Mouse (Mus musculus): ENCODE measurements around the gene Tjp1. TPM values are rescaled to one million over a fixed set of nuclear protein-coding genes. Genes with fewer than 3 reads are reported as not detected.

Gene Tjp1
- total and polyA plus RNA-seq, 2 experiments, result 6.4 to 19.1 TPM

DNA sequence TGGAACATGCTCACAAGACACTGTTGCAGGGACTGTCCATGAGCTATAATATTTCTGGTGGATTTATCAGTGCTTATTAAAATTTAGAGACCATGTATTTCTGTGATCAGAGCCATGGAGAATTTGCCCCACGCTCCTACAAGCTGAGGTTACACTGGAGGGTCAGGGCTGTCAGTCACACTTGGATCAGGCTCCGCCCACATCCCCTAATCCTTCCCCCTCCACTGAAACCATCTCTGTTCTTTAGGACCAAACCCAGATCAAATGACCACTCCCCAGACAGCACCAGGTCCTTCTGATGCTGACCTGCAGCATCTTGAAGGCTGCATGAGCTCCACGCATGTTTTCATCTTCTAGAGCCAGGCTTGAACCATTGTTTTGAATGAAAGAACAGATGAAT is 111.1 kb downstream of the Tjp1 start:
- H3K4me3 ChIP-seq (ENCODE audit: insufficient read depth, low read depth, low read length), result no peak overlapping the region
- no peak overlapping the region for H3K27ac ChIP-seq (replicated peaks; ENCODE audit: insufficient read depth, low read depth, low read length)
- H3K4me1 ChIP-seq (ENCODE audit: control insufficient read depth, insufficient read depth, low read length), result no peaks in the 10 kb centered on the region
- no peaks in the 10 kb centered on the region for H3K79me2 ChIP-seq (ENCODE audit: control insufficient read depth, insufficient read depth, low read length)
- WGBS, result 92% methylated on average over 3 of the region's 3 CpGs
- no peaks in the 10 kb centered on the region for H3K27me3 ChIP-seq (ENCODE audit: control insufficient read depth, insufficient read depth, low read length)
- no peak overlapping the region for H3K9ac ChIP-seq (ENCODE audit: low read depth, low read length)
- H3K36me3 ChIP-seq (ENCODE audit: control insufficient read depth, insufficient read depth, low read length), result no peaks in the 10 kb centered on the region
- no peak for DNase-seq (ENCODE audit: extremely low read depth, low read depth, low spot score)
- no peak for TF ChIP-seq POLR2A (IDR thresholded peaks at IDR 0.05; ENCODE audit: extremely low read depth, insufficient read depth, low read length)
- no peak for TF ChIP-seq CTCF (IDR thresholded peaks at IDR 0.05; ENCODE audit: low read depth, low read length)

DNA sequence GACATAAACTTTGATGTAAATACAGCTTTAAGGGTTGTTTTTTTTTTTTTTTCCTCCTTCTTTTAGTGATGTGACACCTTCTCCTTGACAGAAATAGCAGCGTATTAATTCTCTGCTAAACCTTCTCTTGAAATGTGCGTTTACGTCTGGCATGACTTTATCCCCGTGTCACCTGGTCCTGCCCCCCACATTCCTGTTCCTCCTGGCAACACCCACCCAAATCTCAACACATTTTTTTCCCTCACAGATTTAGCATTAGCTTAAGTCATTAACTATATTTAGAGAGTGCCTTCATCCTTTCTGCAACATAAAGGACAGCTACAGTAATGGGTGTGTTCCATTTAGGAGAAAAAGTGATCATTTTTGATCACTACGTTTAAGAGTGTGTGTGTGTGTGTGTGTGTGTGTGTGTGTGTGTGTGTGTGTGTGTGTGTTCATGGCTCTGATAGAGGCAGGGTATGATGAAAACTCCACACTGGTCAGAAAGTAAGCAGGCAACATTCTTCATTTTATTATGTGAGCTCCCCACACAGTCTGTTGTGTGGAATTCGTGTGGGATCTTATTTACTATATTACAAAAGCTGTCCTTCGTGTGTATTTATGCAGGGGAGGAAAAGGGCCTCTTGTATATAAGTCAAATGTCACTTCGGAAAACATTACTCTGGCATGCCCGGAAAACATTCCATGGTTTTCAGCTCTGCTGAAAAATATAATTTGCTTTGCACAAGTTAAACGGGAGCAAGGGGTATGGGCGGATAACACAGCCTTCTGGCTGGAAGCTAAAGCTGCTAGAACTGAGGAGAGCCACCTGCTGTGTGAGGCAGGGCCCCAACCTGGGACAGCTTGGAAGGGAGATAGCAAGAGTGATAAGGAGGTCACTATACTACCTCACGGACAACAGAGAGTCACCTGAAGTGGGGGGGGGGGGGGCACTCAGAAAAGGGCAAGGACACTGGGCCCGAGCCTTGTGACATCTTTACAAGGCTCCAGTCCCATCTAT is 113.3 kb downstream of the Tjp1 start:
- H3K79me2 ChIP-seq (ENCODE audit: control insufficient read depth, insufficient read depth, low read length), result no peaks in the 10 kb centered on the region
- 72% methylated on average over 13 of the region's 13 CpGs for WGBS
- H3K27me3 ChIP-seq (ENCODE audit: control insufficient read depth, insufficient read depth, low read length), result no peaks in the 10 kb centered on the region
- no peaks in the 10 kb centered on the region for H3K4me1 ChIP-seq (ENCODE audit: control insufficient read depth, insufficient read depth, low read length)
- no peak overlapping the region for H3K9ac ChIP-seq (ENCODE audit: low read depth, low read length)
- no peaks in the 10 kb centered on the region for H3K36me3 ChIP-seq (ENCODE audit: control insufficient read depth, insufficient read depth, low read length)
- no peak overlapping the region for H3K4me3 ChIP-seq (ENCODE audit: insufficient read depth, low read depth, low read length)
- TF ChIP-seq POLR2A (IDR thresholded peaks at IDR 0.05; ENCODE audit: extremely low read depth, insufficient read depth, low read length), result no peak
- no peak for TF ChIP-seq CTCF (IDR thresholded peaks at IDR 0.05; ENCODE audit: low read depth, low read length)
- no peak overlapping the region for H3K27ac ChIP-seq (replicated peaks; ENCODE audit: insufficient read depth, low read depth, low read length)
- no peak for DNase-seq (ENCODE audit: extremely low read depth, low read depth, low spot score)

DNA sequence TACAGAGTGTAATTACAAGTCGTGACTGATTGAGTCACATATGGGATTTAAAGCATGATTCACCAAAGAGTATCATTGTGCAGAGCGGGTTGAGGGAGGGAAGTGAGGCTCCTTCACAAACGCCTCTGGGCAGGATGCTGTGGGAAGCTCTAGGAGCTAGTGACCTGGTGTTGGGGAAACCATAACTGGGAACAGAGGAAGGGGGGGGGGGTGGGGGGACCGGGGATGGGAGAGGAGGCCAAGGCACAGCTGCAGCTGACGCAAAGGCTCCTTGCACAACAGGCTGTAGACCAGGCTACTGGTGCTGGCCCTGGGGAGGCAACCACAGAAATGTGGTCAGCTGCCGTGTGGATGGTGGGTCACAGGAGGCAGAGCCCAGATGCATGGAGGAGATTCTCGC is 116.9 kb downstream of the Tjp1 start:
- Histone ChIP-seq H3K27ac (replicated peaks; ENCODE audit: insufficient read depth, low read depth, low read length) (no peak overlapping the region), H3K4me1 (ENCODE audit: control insufficient read depth, insufficient read depth, low read length) (no peaks in the 10 kb centered on the region), H3K79me2 (ENCODE audit: control insufficient read depth, insufficient read depth, low read length) (no peaks in the 10 kb centered on the region), H3K27me3 (ENCODE audit: control insufficient read depth, insufficient read depth, low read length) (no peaks in the 10 kb centered on the region), H3K36me3 (ENCODE audit: control insufficient read depth, insufficient read depth, low read length) (no peaks in the 10 kb centered on the region), H3K9ac (ENCODE audit: low read depth, low read length) (no peak overlapping the region), H3K4me3 (ENCODE audit: insufficient read depth, low read depth, low read length) (no peak overlapping the region)
- TF ChIP-seq POLR2A (IDR thresholded peaks at IDR 0.05; ENCODE audit: extremely low read depth, insufficient read depth, low read length) (no peak), CTCF (IDR thresholded peaks at IDR 0.05; ENCODE audit: low read depth, low read length) (no peak)
- 76% methylated on average over 7 of the region's 7 CpGs for WGBS
- DNase-seq (ENCODE audit: extremely low read depth, low read depth, low spot score), result no peak

DNA sequence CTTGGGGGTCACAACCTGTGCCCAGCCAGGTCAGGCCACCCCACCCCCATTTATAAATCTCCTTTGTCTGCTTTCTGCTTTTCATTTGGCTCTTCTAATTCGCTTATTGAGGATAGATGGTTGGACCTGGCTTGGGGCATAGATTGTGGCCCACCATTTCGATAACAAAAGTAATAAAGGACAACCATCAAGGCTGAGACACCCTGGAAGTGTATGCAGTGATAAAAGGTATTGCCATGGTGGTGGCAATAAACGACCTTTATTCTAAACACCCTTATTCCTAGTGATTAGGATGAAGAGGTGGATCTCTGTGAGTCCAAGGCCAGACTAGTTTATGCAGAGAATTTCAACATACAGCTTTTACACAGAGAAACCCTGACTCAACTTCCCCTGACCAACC is 121.2 kb downstream of the Tjp1 start:
- no peaks in the 10 kb centered on the region for H3K36me3 ChIP-seq (ENCODE audit: control insufficient read depth, insufficient read depth, low read length)
- H3K4me3 ChIP-seq (ENCODE audit: insufficient read depth, low read depth, low read length), result no peak overlapping the region
- TF ChIP-seq CTCF (IDR thresholded peaks at IDR 0.05; ENCODE audit: low read depth, low read length) (no peak), POLR2A (IDR thresholded peaks at IDR 0.05; ENCODE audit: extremely low read depth, insufficient read depth, low read length) (no peak)
- no peaks in the 10 kb centered on the region for H3K4me1 ChIP-seq (ENCODE audit: control insufficient read depth, insufficient read depth, low read length)
- H3K9ac ChIP-seq (ENCODE audit: low read depth, low read length), result no peak overlapping the region
- DNase-seq (ENCODE audit: extremely low read depth, low read depth, low spot score), result no peak
- no peaks in the 10 kb centered on the region for H3K27me3 ChIP-seq (ENCODE audit: control insufficient read depth, insufficient read depth, low read length)
- 83% methylated on average over 3 of the region's 3 CpGs for WGBS
- no peak overlapping the region for H3K27ac ChIP-seq (replicated peaks; ENCODE audit: insufficient read depth, low read depth, low read length)
- no peaks in the 10 kb centered on the region for H3K79me2 ChIP-seq (ENCODE audit: control insufficient read depth, insufficient read depth, low read length)

DNA sequence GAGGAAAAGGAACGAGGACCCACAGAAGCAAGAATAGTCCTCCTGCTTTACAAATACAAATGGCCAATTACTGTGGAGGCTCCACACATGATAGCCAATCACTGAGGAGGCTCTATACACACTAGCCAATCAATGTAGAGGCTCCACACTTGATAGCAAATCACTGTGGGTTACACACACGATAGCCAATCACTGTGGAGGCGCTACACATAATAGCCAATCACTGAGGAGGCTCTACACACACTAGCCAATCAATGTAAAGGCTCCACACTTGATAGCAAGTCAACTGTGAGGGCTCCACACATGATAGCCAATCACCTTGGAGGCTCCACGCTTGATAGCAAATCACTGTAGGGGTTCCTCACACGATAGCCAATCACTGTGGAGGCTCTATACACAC is 125.1 kb downstream of the Tjp1 start:
- Histone ChIP-seq H3K9ac (ENCODE audit: low read depth, low read length) (no peak overlapping the region), H3K4me1 (ENCODE audit: control insufficient read depth, insufficient read depth, low read length) (no peaks in the 10 kb centered on the region), H3K4me3 (ENCODE audit: insufficient read depth, low read depth, low read length) (no peak overlapping the region), H3K36me3 (ENCODE audit: control insufficient read depth, insufficient read depth, low read length) (no peaks in the 10 kb centered on the region), H3K27me3 (ENCODE audit: control insufficient read depth, insufficient read depth, low read length) (no peaks in the 10 kb centered on the region), H3K27ac (replicated peaks; ENCODE audit: insufficient read depth, low read depth, low read length) (no peak overlapping the region), H3K79me2 (ENCODE audit: control insufficient read depth, insufficient read depth, low read length) (no peaks in the 10 kb centered on the region)
- 96% methylated on average over 5 of the region's 5 CpGs for WGBS
- TF ChIP-seq CTCF (IDR thresholded peaks at IDR 0.05; ENCODE audit: low read depth, low read length) (no peak), POLR2A (IDR thresholded peaks at IDR 0.05; ENCODE audit: extremely low read depth, insufficient read depth, low read length) (no peak)
- no peak for DNase-seq (ENCODE audit: extremely low read depth, low read depth, low spot score)

DNA sequence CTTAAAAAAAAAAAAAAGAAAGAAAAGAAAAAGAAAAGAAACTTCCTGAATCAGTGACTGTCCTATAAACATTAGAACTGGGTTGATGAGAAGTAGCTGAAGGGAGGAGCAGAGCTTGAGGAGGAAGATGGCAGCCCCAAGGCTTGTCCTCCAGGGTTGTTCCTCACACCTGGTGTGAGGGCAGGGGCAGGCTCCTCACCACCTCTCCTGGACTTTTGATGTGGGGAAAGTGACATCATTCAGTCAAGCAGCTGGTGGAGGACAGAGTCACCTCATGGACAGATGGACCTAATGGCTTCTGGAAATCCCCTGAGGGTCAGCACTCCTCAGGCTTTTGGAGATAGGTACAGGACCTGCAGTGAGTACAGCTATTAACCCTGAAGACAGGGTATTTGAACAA is 126.0 kb downstream of the Tjp1 start:
- no peaks in the 10 kb centered on the region for H3K79me2 ChIP-seq (ENCODE audit: control insufficient read depth, insufficient read depth, low read length)
- H3K27me3 ChIP-seq (ENCODE audit: control insufficient read depth, insufficient read depth, low read length), result no peaks in the 10 kb centered on the region
- no peak for TF ChIP-seq CTCF (IDR thresholded peaks at IDR 0.05; ENCODE audit: low read depth, low read length)
- no peaks in the 10 kb centered on the region for H3K4me1 ChIP-seq (ENCODE audit: control insufficient read depth, insufficient read depth, low read length)
- no peak overlapping the region for H3K9ac ChIP-seq (ENCODE audit: low read depth, low read length)
- H3K4me3 ChIP-seq (ENCODE audit: insufficient read depth, low read depth, low read length), result no peak overlapping the region
- H3K36me3 ChIP-seq (ENCODE audit: control insufficient read depth, insufficient read depth, low read length), result no peaks in the 10 kb centered on the region
- H3K27ac ChIP-seq (replicated peaks; ENCODE audit: insufficient read depth, low read depth, low read length), result no peak overlapping the region
- DNase-seq (ENCODE audit: extremely low read depth, low read depth, low spot score), result no peak

Data from liver, adult 2 months (tissue).